Mouse (Mus musculus): ENCODE data around the gene Gm9844. TPM values are rescaled to one million over a fixed set of nuclear protein-coding genes. Genes with fewer than 3 reads are reported as not detected.
"Not testable (repeated sequence)": the region's sequence is repeated elsewhere in the genome, so short reads cannot be mapped to it uniquely, and the experiment has no call there.

Gene Gm9844
- total RNA-seq, 2 experiments from 2014 or later: not detected

DNA sequence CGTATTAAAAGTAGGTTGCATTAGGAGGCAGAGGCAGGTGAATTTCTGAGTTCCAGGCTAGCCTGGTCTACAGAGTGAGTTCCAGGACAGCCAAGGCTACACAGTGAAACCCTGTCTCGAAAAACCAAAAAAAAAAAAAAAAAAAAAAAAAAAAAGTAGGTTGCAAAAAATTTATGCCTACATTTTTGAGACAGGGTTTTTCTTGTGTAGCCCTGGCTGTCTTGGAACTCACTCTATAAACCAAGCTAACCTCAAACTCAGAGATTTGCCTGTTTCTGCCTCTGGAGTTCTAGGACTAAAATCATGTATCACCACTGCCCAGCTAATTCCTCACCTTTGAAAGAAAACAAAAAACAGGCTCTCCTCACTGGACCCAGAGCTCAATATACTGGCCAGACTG lies 33.7 kb downstream of the Gm9844 start:
- intact Hi-C loops (cut with DNase I); DNase-seq (ENCODE audit: low spot score in 2 of 2): not testable (repeated sequence)

GRCm38 (mm10) chr7:24896269-24896668 lies 34.3 kb downstream of the Gm9844 start:
- intact Hi-C loops (cut with DNase I): no loop called here
- DNase-seq (ENCODE audit: low spot score in 2 of 2): no peak

DNA sequence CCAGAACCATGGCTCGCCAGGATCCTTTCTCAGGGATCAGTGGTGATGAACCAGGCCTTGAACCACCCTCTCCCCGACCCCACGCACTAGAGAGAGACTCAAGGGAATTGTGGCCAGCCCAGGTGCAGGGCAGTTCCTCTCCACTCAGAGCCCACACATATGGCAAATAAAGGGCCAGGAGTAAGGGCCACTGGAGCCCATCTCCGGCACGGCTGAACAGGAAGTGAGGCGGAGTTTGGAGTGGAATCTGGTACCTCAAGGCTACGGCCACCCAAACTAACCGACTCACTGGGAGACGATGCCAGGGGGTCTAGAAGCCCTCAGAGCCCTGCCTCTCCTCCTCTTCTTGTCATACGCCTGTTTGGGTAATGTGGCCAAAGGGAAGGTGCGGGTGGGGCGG lies 35.2 kb downstream of the Gm9844 start, which contains the start of gene Cd79a:
Cd79a (plus strand) TSS at position 158 of the 400 bp plus-strand sequence.
- DNase-seq (ENCODE audit: low spot score in 2 of 2): no peak
- intact Hi-C loops (cut with DNase I): no loop called here

DNA sequence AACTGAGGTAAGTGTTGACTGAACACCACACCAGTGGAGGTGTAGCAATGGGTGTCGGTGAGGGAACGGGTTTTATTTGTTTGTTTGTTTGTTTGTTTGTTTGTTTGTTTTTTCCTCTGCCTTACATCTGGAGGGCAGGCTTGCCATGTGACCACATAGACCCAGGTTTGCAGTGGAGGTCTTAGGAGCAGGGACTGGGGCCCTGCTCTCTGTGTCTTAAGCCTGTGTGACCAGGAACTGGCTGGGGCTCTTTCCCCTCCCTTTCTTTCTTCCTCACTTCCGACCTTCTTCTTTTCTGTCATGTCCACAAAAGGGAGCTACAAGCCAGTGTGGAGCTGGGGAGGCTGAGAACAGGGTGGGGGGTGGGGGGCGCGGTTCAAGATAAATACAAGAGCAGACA lies 35.9 kb downstream of the Gm9844 start:
- intact Hi-C loops (cut with DNase I): no loop called here
- DNase-seq (ENCODE audit: low spot score in 2 of 2): no peak

GRCm38 (mm10) chr7:24901114-24901513 lies 39.1 kb downstream of the Gm9844 start:
- intact Hi-C loops (cut with DNase I): no loop called here
- DNase-seq (ENCODE audit: low spot score in 2 of 2): no peak

DNA sequence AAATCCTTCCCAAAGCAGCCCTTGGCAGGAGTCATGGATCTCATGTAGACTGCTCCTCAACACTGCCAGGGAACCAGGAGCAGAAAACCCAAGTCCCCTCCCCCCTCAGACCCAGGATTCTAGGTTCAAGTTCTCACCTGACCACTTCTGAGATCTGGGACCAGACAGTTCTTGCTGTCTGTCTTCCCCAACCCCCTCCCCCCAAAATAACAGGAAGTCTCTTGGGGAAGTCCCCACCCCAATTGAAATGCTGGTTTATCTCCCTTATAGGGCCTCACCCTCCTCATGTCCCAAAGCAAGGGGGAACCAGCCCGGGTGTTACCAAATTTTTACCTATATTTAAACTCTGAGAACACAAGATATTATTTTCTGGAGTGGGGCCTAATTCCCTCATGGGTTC lies 39.8 kb downstream of the Gm9844 start:
- no peak for DNase-seq (ENCODE audit: low spot score in 2 of 2)
- intact Hi-C loops (cut with DNase I): no loop called here

- DNase-seq (ENCODE audit: low spot score in 2 of 2): no peak
- intact Hi-C loops (cut with DNase I): no loop called here
Measured at GRCm38 (mm10) chr7:24902264-24902629, 40.2 kb downstream of the Gm9844 start.

DNA sequence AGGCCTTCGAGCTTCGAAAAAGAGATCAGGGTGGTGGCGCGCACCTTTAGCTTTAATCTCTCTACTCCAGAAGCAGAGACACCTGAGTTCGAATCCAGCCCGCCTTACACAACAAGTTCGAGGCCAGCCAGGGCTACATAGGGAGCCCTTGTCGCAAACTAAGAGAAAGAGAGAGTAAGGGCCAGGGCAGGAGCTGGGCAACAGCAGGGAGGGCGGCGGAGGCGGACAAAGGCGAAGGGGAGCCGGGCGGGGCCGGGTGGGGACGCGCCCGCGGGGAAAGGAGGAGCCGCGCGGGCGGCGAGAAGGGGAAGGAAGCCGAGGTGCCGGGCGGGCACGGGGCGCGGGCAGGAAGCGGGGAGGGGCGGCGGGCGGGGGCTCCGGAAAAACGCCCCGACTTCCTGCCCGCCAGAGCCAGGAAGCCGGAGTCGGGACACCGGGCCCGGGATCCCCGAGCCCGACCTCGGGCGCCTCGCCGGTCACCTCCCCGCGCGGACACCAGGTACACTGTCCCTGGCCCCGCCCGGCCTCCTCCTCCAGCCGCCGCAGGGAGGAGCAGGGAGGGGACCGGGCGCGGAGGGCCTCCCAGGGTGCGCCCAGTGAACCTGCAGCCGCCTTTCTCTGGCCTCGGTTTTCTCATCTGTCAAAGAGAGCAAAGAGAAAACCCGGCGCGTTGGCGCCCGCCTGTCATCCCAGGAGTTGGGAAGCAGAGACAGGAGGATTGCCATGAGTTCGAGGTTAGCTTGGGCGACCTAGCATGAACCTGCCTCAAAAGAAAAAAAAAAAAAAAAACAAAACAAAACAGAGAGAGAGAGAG lies 40.8 kb downstream of the Gm9844 start, which contains the start of gene Arhgef1:
Arhgef1 (plus strand) TSS at position 283 of the 814 bp plus-strand sequence.
- intact Hi-C loops (cut with DNase I): no loop called here
- DNase-seq (ENCODE audit: low spot score in 2 of 2): no peak

DNA sequence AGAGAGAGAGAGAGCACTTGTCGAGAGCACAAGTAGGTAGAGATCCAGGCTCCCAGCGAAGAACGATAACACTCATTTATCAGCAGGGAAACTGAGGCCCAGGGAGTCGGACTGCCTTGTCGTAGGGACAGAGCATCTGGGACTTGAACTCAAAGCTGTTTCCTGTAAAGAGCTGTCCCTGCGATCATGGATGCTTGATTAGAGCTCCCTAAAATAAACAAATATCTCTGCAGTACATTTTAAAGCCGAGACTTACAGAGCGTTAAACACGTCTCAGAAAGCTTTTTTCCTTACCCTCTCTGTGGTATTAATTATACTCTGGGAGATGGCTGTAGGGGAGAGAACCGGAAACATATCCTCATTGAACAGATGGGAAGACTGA lies 41.4 kb downstream of the Gm9844 start:
- DNase-seq (ENCODE audit: low spot score in 2 of 2): no peak
- intact Hi-C loops (cut with DNase I): no loop called here

GRCm38 (mm10) chr7:24904070-24904483 lies 42.1 kb downstream of the Gm9844 start:
- peak; percentile 97 to 98 for DNase-seq (ENCODE audit: low spot score in 2 of 2)
- intact Hi-C loops (cut with DNase I): no loop called here

GRCm38 (mm10) chr7:24904936-24905335 lies 42.9 kb downstream of the Gm9844 start:
- intact Hi-C loops (cut with DNase I): loop anchor here (5.0 kb wide), 1 partner anchor 47 kb away; no protein-coding TSS in a partner anchor
- DNase-seq (ENCODE audit: low spot score in 2 of 2): peak; percentile 48 to 53

DNA sequence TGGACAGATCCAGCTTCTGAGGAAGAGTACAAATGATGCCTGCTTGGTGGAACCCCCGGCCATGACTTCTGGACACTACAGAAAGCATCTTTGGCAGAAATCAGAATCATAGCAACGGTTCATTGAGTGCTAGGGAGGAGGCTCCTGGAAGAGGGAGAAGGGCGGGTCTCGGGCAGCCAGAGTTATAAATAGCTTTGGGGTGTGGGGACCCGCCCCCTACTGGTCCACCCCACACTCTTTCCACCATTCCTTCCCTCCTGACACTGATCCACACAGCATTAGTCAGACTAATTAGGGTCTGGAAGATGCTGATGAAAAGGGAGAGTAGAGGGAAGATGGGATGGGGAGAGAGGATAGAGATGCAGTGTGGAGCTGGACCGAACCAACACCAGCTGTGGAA lies 44.5 kb downstream of the Gm9844 start:
- intact Hi-C loops (cut with DNase I): loop anchor here (5.0 kb wide), 1 partner anchor 46 kb away; no protein-coding TSS in a partner anchor
- no peak for DNase-seq (ENCODE audit: low spot score in 2 of 2)

GRCm38 (mm10) chr7:24907211-24907748 lies 45.3 kb downstream of the Gm9844 start:
- no peak for DNase-seq (ENCODE audit: low spot score in 2 of 2)
- intact Hi-C loops (cut with DNase I): loop anchor here (5.0 kb wide), 1 partner anchor 45 kb away; no protein-coding TSS in a partner anchor

Other genes starting within 250 kb of the Gm9844 start
- gene Lypd3, start 225.7 kb upstream of the Gm9844 start, total RNA-seq (2021): under 1 TPM; 0.48 to 0.53 TPM
- not detected for gene Tex101, start 185.5 kb upstream of the Gm9844 start, total RNA-seq (2021)
- gene BC049730, start 153.0 kb upstream of the Gm9844 start, total RNA-seq (2021): not detected
- not detected for gene Gm4763, start 135.3 kb upstream of the Gm9844 start, total RNA-seq (2021)
- gene Cd177, start 101.9 kb upstream of the Gm9844 start, total RNA-seq (2021): not detected
- gene Ceacam10, start 85.0 kb upstream of the Gm9844 start, total RNA-seq (2021): not detected
- gene Lypd4, start 7.7 kb downstream of the Gm9844 start, total RNA-seq (2021): not detected
- not detected for gene Dmrtc2, start 7.8 kb downstream of the Gm9844 start, total RNA-seq (2021)
- gene Rps19, start 22.2 kb downstream of the Gm9844 start, total RNA-seq (2021): 100 to 1,000 TPM; 421 to 431 TPM
- gene Cd79a, start 35.2 kb downstream of the Gm9844 start, total RNA-seq (2021): under 1 TPM in 1 of 2 experiments, not detected in 1; 0.55 TPM
- 10 to 100 TPM; 80.3 to 89.2 TPM for gene Arhgef1, start 40.7 kb downstream of the Gm9844 start, total RNA-seq (2021)
- not detected for gene Gm4881, start 82.3 kb downstream of the Gm9844 start, total RNA-seq (2021)
- gene Rabac1, start 110.5 kb downstream of the Gm9844 start, total RNA-seq (2021): 100 to 1,000 TPM; 303 to 313 TPM
- gene Atp1a3, start 143.7 kb downstream of the Gm9844 start, total RNA-seq (2021): 1,000 to 10,000 TPM; 2,091 to 2,391 TPM
- 100 to 1,000 TPM; 264 to 270 TPM for gene Grik5, start 210.1 kb downstream of the Gm9844 start, total RNA-seq (2021)
- 10 to 100 TPM; 28.1 to 30.0 TPM for gene Zfp574, start 210.4 kb downstream of the Gm9844 start, total RNA-seq (2021)

All from left cerebral cortex, postnatal 14 days (tissue).